7 mouse cellular contexts compared by ENCODE assay signal in the genomic region with DNA sequence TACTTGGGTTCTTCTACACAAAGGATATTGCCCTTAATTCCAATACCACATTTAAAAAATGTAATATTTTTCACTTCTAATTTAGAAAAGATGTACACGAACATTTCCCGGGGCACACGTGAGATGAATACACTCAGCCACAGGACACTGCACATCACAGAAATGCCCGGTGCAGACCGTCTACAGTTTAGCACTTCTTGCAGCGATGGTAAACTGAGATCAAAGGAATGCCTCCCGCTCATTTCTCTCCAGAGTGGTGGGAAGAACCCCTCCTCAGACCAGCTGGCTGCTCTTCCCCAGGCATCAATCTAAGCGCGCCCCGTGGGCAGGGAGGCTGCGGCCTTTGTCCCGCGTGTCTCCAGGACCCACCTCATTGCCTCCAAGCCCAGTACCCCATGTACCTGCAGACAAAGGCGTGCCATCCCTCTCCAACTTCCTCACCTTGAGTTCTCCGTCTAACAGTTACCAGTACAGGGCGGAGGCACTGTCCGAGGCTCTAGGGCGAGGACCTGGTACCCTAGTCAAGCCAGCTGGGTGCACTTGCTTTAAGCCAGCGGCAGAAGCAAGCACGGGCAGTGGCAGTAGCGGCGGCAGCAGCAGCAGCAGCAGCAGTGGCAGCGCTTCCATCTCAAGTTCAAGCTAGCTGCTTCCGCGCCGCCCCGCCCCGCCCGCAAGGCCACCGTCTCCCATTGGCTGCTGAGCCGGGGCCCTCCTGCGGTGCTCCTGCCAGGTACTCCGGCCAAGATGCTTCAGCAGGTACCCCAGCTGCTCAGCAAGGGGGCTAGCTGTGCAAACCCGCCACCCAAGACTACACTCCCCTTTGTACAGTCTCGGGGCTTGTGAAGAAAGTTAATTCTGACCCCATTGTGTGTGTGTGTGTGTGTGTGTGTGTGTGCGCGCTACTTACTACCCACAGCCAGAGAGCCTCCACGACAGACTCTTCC.
A peak's percentile ranks its signal among the peaks of the same experiment; 100 is the strongest.
DNase-seq lines count a peak whose midpoint lies in the region; ATAC-seq and TF ChIP-seq lines count a peak whose summit lies in the region.

No protein-coding gene starts in this region.

- peak overlapping the region; percentile 59 for H3K9ac ChIP-seq in forebrain, postnatal 0 days
- H3K9ac ChIP-seq in hindbrain, embryonic 11.5 days (ENCODE audit: low read depth, low read length): peak overlapping the region; percentile 46
- H3K9ac ChIP-seq in limb, embryonic 12.5 days (replicated peaks): peak overlapping the region; percentile 61
- peak overlapping the region; percentile 69 for H3K9ac ChIP-seq in midbrain, embryonic 13.5 days (replicated peaks)

- peak; percentile 74 for ATAC-seq in forebrain, postnatal 0 days
- ATAC-seq in hindbrain, embryonic 11.5 days (ENCODE audit: low FRiP score): peak; percentile 79
- ATAC-seq in limb, embryonic 12.5 days (ENCODE audit: insufficient number of reproducible peaks, insufficient read depth, low FRiP score, low TSS enrichment, low read depth): peak; percentile 56
- ATAC-seq in midbrain, embryonic 13.5 days: peak; percentile 82

- TF ChIP-seq CTCF in forebrain, postnatal 0 days (IDR thresholded peaks at IDR 0.05; ENCODE audit: low read depth): 0 out of 2 replicates have a peak, but pooled peaks have one; percentile 11

- H3K4me3 ChIP-seq in forebrain, postnatal 0 days (ENCODE audit: low read depth, low read length): peak overlapping the region; percentile 46
- H3K4me3 ChIP-seq in hindbrain, embryonic 11.5 days (ENCODE audit: low read depth, low read length): peak overlapping the region; percentile 41
- peak overlapping the region; percentile 44 for H3K4me3 ChIP-seq in limb, embryonic 12.5 days (replicated peaks)
- peak overlapping the region; percentile 51 for H3K4me3 ChIP-seq in midbrain, embryonic 13.5 days (replicated peaks)

- peaks cover 15% of the 10 kb centered on the region for H3K4me1 ChIP-seq in forebrain, postnatal 0 days (ENCODE audit: insufficient read depth)
- peaks cover 3% of the 10 kb centered on the region; the same call in 1 of the 2 replicates for H3K4me1 ChIP-seq in hindbrain, embryonic 11.5 days (replicated peaks; ENCODE audit: control insufficient read depth, insufficient read depth, low read length)
- H3K4me1 ChIP-seq in limb, embryonic 12.5 days (replicated peaks): peaks cover 18% of the 10 kb centered on the region
- H3K4me1 ChIP-seq in midbrain, embryonic 13.5 days (replicated peaks): peaks cover 65% of the 10 kb centered on the region

- H3K27ac ChIP-seq in forebrain, postnatal 0 days (ENCODE audit: low read depth, low read length): peak overlapping the region; percentile 40
- H3K27ac ChIP-seq in hindbrain, embryonic 11.5 days (ENCODE audit: low read depth, low read length): no peak overlapping the region; the same call in 1 of the 2 replicates
- H3K27ac ChIP-seq in limb, embryonic 12.5 days: no peak overlapping the region
- peak overlapping the region; percentile 68 for H3K27ac ChIP-seq in midbrain, embryonic 13.5 days

- peak overlapping the region; percentile 91 for H3K4me2 ChIP-seq in forebrain, postnatal 0 days (ENCODE audit: low read depth)
- peak overlapping the region; percentile 78 for H3K4me2 ChIP-seq in hindbrain, embryonic 11.5 days (replicated peaks; ENCODE audit: low read depth, low read length)
- H3K4me2 ChIP-seq in limb, embryonic 12.5 days: peak overlapping the region; percentile 94
- peak overlapping the region; percentile 74 for H3K4me2 ChIP-seq in midbrain, embryonic 13.5 days (replicated peaks)

- H3K9me3 ChIP-seq in forebrain, postnatal 0 days (ENCODE audit: low read length): no peaks in the 10 kb centered on the region
- no peaks in the 10 kb centered on the region for H3K9me3 ChIP-seq in hindbrain, embryonic 11.5 days (ENCODE audit: control insufficient read depth, low read length)
- H3K9me3 ChIP-seq in limb, embryonic 12.5 days: no peaks in the 10 kb centered on the region
- no peaks in the 10 kb centered on the region for H3K9me3 ChIP-seq in midbrain, embryonic 13.5 days

- DNase-seq in T-cell, adult 2 months (ENCODE audit: low spot score): peak; percentile 33
- DNase-seq in cerebellum, adult 11-12 months: peak; percentile 37
- peak; percentile 64 for DNase-seq in forebrain, postnatal 0 days
- peak; percentile 70 for DNase-seq in hindbrain, embryonic 11.5 days (ENCODE audit: low spot score)
- DNase-seq in testis, postnatal 14 days (ENCODE audit: low spot score): peak; percentile 42

- whole genome bisulfite sequencing in forebrain, postnatal 0 days: 4% methylated on average over 38 of the region's 38 CpGs
- WGBS in hindbrain, embryonic 11.5 days: 5% methylated on average over 38 of the region's 38 CpGs
- 3% methylated on average over 38 of the region's 38 CpGs for WGBS in limb, embryonic 12.5 days
- WGBS in midbrain, embryonic 13.5 days: 3% methylated on average over 38 of the region's 38 CpGs

- H3K27me3 ChIP-seq in forebrain, postnatal 0 days (ENCODE audit: insufficient read depth, low read length): no peaks in the 10 kb centered on the region
- no peaks in the 10 kb centered on the region for H3K27me3 ChIP-seq in hindbrain, embryonic 11.5 days (ENCODE audit: control insufficient read depth, insufficient read depth, low read length)
- H3K27me3 ChIP-seq in limb, embryonic 12.5 days: peaks cover 12% of the 10 kb centered on the region
- 0 out of 2 replicates have a peak, but pooled peaks cover 5% of the 10 kb centered on the region for H3K27me3 ChIP-seq in midbrain, embryonic 13.5 days

- H3K36me3 ChIP-seq in forebrain, postnatal 0 days (ENCODE audit: insufficient read depth): no peaks in the 10 kb centered on the region
- no peaks in the 10 kb centered on the region for H3K36me3 ChIP-seq in hindbrain, embryonic 11.5 days (ENCODE audit: control insufficient read depth, insufficient read depth, low read length)
- no peaks in the 10 kb centered on the region for H3K36me3 ChIP-seq in limb, embryonic 12.5 days
- no peaks in the 10 kb centered on the region for H3K36me3 ChIP-seq in midbrain, embryonic 13.5 days

Comparison
In these comparisons a context has a peak if more than half of its experiments do, and no peak if none do; other contexts are left out.
1. H3K27ac ChIP-seq: peak in forebrain, postnatal 0 days (single experiment) and midbrain, embryonic 13.5 days (single experiment); none in hindbrain, embryonic 11.5 days (single experiment) and limb, embryonic 12.5 days (single experiment).
2. Peak in every context shown above with its lines, with median percentiles within 50 percentile points of each other: DNase-seq, ATAC-seq, H3K4me2 ChIP-seq, H3K4me3 ChIP-seq and H3K9ac ChIP-seq.